Mouse (Mus musculus): ENCODE measurements around the gene Psmc3. TPM values are rescaled to one million over a fixed set of nuclear protein-coding genes. Genes with fewer than 3 reads are reported as not detected.
"Not testable (repeated sequence)": the region's sequence is repeated elsewhere in the genome, so short reads cannot be mapped to it uniquely, and the experiment has no call there.

The Psmc3 gene
- polyA plus RNA-seq (2014; fragmentation: Nextera tagmentation; extraction: Ambion mirVana): 316 and 322 TPM in 2 replicates

- H3K9ac ChIP-seq (ENCODE audit: low read depth, low read length): peak within 1 kb of the TSS; percentile 94
- ATAC-seq (replicated peaks; ENCODE audit: insufficient number of reproducible peaks, low FRiP score, low TSS enrichment): peak; percentile 97
- H3K36me3 ChIP-seq (ENCODE audit: control insufficient read depth, insufficient read depth, low read length): peaks cover 25% of the 10 kb centered on the region
- H3K27ac ChIP-seq (ENCODE audit: low read depth, low read length): peak within 1 kb of the TSS; percentile 76
- no peaks in the 10 kb centered on the region for H3K27me3 ChIP-seq (ENCODE audit: control insufficient read depth, insufficient read depth, low read length)
- H3K9me3 ChIP-seq (replicated peaks; ENCODE audit: control insufficient read depth, low read length): no peaks in the 10 kb centered on the region
- H3K4me3 ChIP-seq (ENCODE audit: low read depth, low read length): peak within 1 kb of the TSS; percentile 92
- peaks cover 4% of the 10 kb centered on the region; the same call in 1 of the 2 replicates for H3K4me1 ChIP-seq (ENCODE audit: control insufficient read depth, insufficient read depth, low read length)
- peak within 1 kb of the TSS; percentile 69 for H3K4me2 ChIP-seq
- WGBS (ENCODE audit: insufficient replicate concordance): under 1% methylated on average over 40 of the region's 40 CpGs
Measured at GRCm38 (mm10) chr2:91053934-91054382, at the start of gene Psmc3. TSS of gene Psmc3 (plus strand) at chr2:91054009.

GRCm38 (mm10) chr2:91008536-91008935 lies 45.3 kb upstream of the Psmc3 start:
- no peak for ATAC-seq (replicated peaks; ENCODE audit: insufficient number of reproducible peaks, low FRiP score, low TSS enrichment)
- WGBS (ENCODE audit: insufficient replicate concordance): 96% methylated on average over 8 of the region's 8 CpGs
- Histone ChIP-seq H3K9me3 (replicated peaks; ENCODE audit: control insufficient read depth, low read length) (no peaks in the 10 kb centered on the region), H3K27ac (ENCODE audit: low read depth, low read length) (no peak overlapping the region), H3K27me3 (ENCODE audit: control insufficient read depth, insufficient read depth, low read length) (no peaks in the 10 kb centered on the region), H3K36me3 (ENCODE audit: control insufficient read depth, insufficient read depth, low read length) (peaks cover 50% of the 10 kb centered on the region), H3K9ac (ENCODE audit: low read depth, low read length) (no peak overlapping the region), H3K4me1 (ENCODE audit: control insufficient read depth, insufficient read depth, low read length) (no peaks in the 10 kb centered on the region), H3K4me3 (ENCODE audit: low read depth, low read length) (no peak overlapping the region), H3K4me2 (no peak overlapping the region)

- WGBS (ENCODE audit: insufficient replicate concordance): 92% methylated on average over 2 of the region's 2 CpGs
- Histone ChIP-seq H3K27ac (ENCODE audit: low read depth, low read length) (no peak overlapping the region), H3K36me3 (ENCODE audit: control insufficient read depth, insufficient read depth, low read length) (peaks cover 30% of the 10 kb centered on the region), H3K4me2 (no peak overlapping the region), H3K9ac (ENCODE audit: low read depth, low read length) (no peak overlapping the region), H3K4me3 (ENCODE audit: low read depth, low read length) (no peak overlapping the region), H3K4me1 (ENCODE audit: control insufficient read depth, insufficient read depth, low read length) (no peaks in the 10 kb centered on the region), H3K27me3 (ENCODE audit: control insufficient read depth, insufficient read depth, low read length) (no peaks in the 10 kb centered on the region), H3K9me3 (replicated peaks; ENCODE audit: control insufficient read depth, low read length) (no peaks in the 10 kb centered on the region)
- ATAC-seq (replicated peaks; ENCODE audit: insufficient number of reproducible peaks, low FRiP score, low TSS enrichment): no peak
Measured at GRCm38 (mm10) chr2:91013881-91014280, 39.9 kb upstream of the Psmc3 start.

GRCm38 (mm10) chr2:91015386-91015785 lies 38.4 kb upstream of the Psmc3 start:
- Histone ChIP-seq H3K27me3 (ENCODE audit: control insufficient read depth, insufficient read depth, low read length) (no peaks in the 10 kb centered on the region), H3K4me3 (ENCODE audit: low read depth, low read length) (no peak overlapping the region), H3K4me1 (ENCODE audit: control insufficient read depth, insufficient read depth, low read length) (no peaks in the 10 kb centered on the region), H3K9me3 (replicated peaks; ENCODE audit: control insufficient read depth, low read length) (no peaks in the 10 kb centered on the region), H3K4me2 (no peak overlapping the region), H3K27ac (ENCODE audit: low read depth, low read length) (no peak overlapping the region), H3K9ac (ENCODE audit: low read depth, low read length) (no peak overlapping the region), H3K36me3 (ENCODE audit: control insufficient read depth, insufficient read depth, low read length) (peaks cover 29% of the 10 kb centered on the region)
- ATAC-seq (replicated peaks; ENCODE audit: insufficient number of reproducible peaks, low FRiP score, low TSS enrichment): no peak
- 88% methylated on average over 4 of the region's 4 CpGs for WGBS (ENCODE audit: insufficient replicate concordance)

GRCm38 (mm10) chr2:91018061-91018788 lies 35.6 kb upstream of the Psmc3 start:
- Histone ChIP-seq H3K4me1 (ENCODE audit: control insufficient read depth, insufficient read depth, low read length) (0 out of 2 replicates have a peak, but pooled peaks cover 3% of the 10 kb centered on the region), H3K4me3 (ENCODE audit: low read depth, low read length) (no peak overlapping the region), H3K4me2 (no peak overlapping the region), H3K27ac (ENCODE audit: low read depth, low read length) (0 out of 2 replicates have a peak overlapping the region, but pooled peaks have one; percentile 15), H3K9me3 (replicated peaks; ENCODE audit: control insufficient read depth, low read length) (no peaks in the 10 kb centered on the region), H3K9ac (ENCODE audit: low read depth, low read length) (no peak overlapping the region), H3K27me3 (ENCODE audit: control insufficient read depth, insufficient read depth, low read length) (no peaks in the 10 kb centered on the region), H3K36me3 (ENCODE audit: control insufficient read depth, insufficient read depth, low read length) (peaks cover 18% of the 10 kb centered on the region)
- no peak for ATAC-seq (replicated peaks; ENCODE audit: insufficient number of reproducible peaks, low FRiP score, low TSS enrichment)
- WGBS (ENCODE audit: insufficient replicate concordance): 87% methylated on average over 8 of the region's 8 CpGs

- H3K9me3 ChIP-seq (replicated peaks; ENCODE audit: control insufficient read depth, low read length): no peaks in the 10 kb centered on the region
- ATAC-seq (replicated peaks; ENCODE audit: insufficient number of reproducible peaks, low FRiP score, low TSS enrichment): no peak
- no peak overlapping the region for H3K27ac ChIP-seq (ENCODE audit: low read depth, low read length)
- H3K4me3 ChIP-seq (ENCODE audit: low read depth, low read length): no peak overlapping the region
- no peak overlapping the region for H3K4me2 ChIP-seq
- H3K4me1 ChIP-seq (ENCODE audit: control insufficient read depth, insufficient read depth, low read length): peaks cover 10% of the 10 kb centered on the region; the same call in 1 of the 2 replicates
- WGBS (ENCODE audit: insufficient replicate concordance): 94% methylated on average over 3 of the region's 3 CpGs
- H3K9ac ChIP-seq (ENCODE audit: low read depth, low read length): no peak overlapping the region
- peaks cover 9% of the 10 kb centered on the region; the same call in 1 of the 2 replicates for H3K36me3 ChIP-seq (ENCODE audit: control insufficient read depth, insufficient read depth, low read length)
- no peaks in the 10 kb centered on the region for H3K27me3 ChIP-seq (ENCODE audit: control insufficient read depth, insufficient read depth, low read length)
Measured at GRCm38 (mm10) chr2:91019911-91020310, 33.9 kb upstream of the Psmc3 start.

- 95% methylated on average over 7 of the region's 7 CpGs for WGBS (ENCODE audit: insufficient replicate concordance)
- H3K27me3 ChIP-seq (ENCODE audit: control insufficient read depth, insufficient read depth, low read length); ATAC-seq (replicated peaks; ENCODE audit: insufficient number of reproducible peaks, low FRiP score, low TSS enrichment); H3K36me3 ChIP-seq (ENCODE audit: control insufficient read depth, insufficient read depth, low read length); H3K9me3 ChIP-seq (replicated peaks; ENCODE audit: control insufficient read depth, low read length); H3K4me2 ChIP-seq; H3K9ac ChIP-seq (ENCODE audit: low read depth, low read length); H3K4me1 ChIP-seq (ENCODE audit: control insufficient read depth, insufficient read depth, low read length); H3K27ac ChIP-seq (ENCODE audit: low read depth, low read length); H3K4me3 ChIP-seq (ENCODE audit: low read depth, low read length): not testable (repeated sequence)
Measured at GRCm38 (mm10) chr2:91022266-91022665, 31.5 kb upstream of the Psmc3 start.

GRCm38 (mm10) chr2:91023131-91023530 lies 30.7 kb upstream of the Psmc3 start:
- H3K36me3 ChIP-seq (ENCODE audit: control insufficient read depth, insufficient read depth, low read length): peaks cover 9% of the 10 kb centered on the region; the same call in 1 of the 2 replicates
- ATAC-seq (replicated peaks; ENCODE audit: insufficient number of reproducible peaks, low FRiP score, low TSS enrichment): no peak
- 0 out of 2 replicates have a peak overlapping the region, but pooled peaks have one; percentile 6 for H3K27ac ChIP-seq (ENCODE audit: low read depth, low read length)
- H3K4me2 ChIP-seq: no peak overlapping the region
- no peaks in the 10 kb centered on the region for H3K9me3 ChIP-seq (replicated peaks; ENCODE audit: control insufficient read depth, low read length)
- H3K27me3 ChIP-seq (ENCODE audit: control insufficient read depth, insufficient read depth, low read length): no peaks in the 10 kb centered on the region
- H3K4me1 ChIP-seq (ENCODE audit: control insufficient read depth, insufficient read depth, low read length): peaks cover 10% of the 10 kb centered on the region; the same call in 1 of the 2 replicates
- H3K4me3 ChIP-seq (ENCODE audit: low read depth, low read length): no peak overlapping the region
- H3K9ac ChIP-seq (ENCODE audit: low read depth, low read length): no peak overlapping the region
- 43% methylated on average over 2 of the region's 2 CpGs for WGBS (ENCODE audit: insufficient replicate concordance)
